Mouse (Mus musculus) neutrophil, adult 65 days (primary cell): ENCODE results near the gene 5430419D17Rik. TPM values are rescaled to one million over a fixed set of nuclear protein-coding genes. Genes with fewer than 3 reads are reported as not detected.

Source experiments
- total RNA-seq: library from RNA; stranded (reverse); gene quantifications from 2 replicates; pipeline ENCODE4 v1.2.4, GENCODE M21; 2023

The 5430419D17Rik gene
- not detected in 2 replicates for total RNA-seq

GRCm38 (mm10) chr7:131174121-131174520, at the start of gene 5430419D17Rik:
Gene 5430419D17Rik (plus strand): TSS chr7:131174402.

GRCm38 (mm10) chr7:131146214-131146613, 28.0 kb upstream of the 5430419D17Rik start, which contains the start of gene 4933402N03Rik:
Gene 4933402N03Rik (minus strand): TSS chr7:131146314.

GRCm38 (mm10) chr7:131322192-131322591, 148.0 kb downstream of the 5430419D17Rik start, which contains the start of gene Cuzd1:
Gene Cuzd1 (minus strand): TSS chr7:131322292.

GRCm38 (mm10) chr7:131329416-131329815, 155.2 kb downstream of the 5430419D17Rik start, which contains the start of gene Fam24b:
Gene Fam24b (minus strand): TSS chr7:131329516.

DNA sequence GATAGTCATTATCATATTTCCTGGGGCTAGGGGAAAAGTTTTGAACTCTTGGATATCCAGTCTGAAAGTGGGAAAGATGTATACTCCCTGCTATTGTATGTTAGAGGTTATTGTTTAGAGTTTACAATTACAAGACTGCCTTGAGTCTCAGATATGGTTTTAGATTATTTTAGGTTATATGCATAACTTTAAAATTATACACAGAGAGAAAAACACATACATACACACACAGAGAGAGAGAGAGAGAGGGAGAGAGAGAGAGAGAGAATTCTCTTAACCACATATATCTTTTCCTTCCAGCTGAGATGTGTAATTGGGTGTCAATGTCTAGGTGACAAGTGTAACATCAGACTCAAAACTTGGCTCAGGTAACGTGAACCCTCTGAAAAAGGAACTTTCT, 159.4 kb downstream of the 5430419D17Rik start, which contains the start of gene Fam24a:
TSS of gene Fam24a (plus strand) at position 301 of the 400 bp plus-strand sequence.

Other genes starting within 250 kb of the 5430419D17Rik start
- 0.22 TPM in 1 of 2 replicates, not detected in the other for gene Htra1, start 238.3 kb upstream of the 5430419D17Rik start, total RNA-seq
- gene Dmbt1, start 142.3 kb upstream of the 5430419D17Rik start, total RNA-seq, result not detected in 2 replicates
- gene 4933402N03Rik, start 28.1 kb upstream of the 5430419D17Rik start, total RNA-seq, result not detected in 2 replicates
- not detected in 2 replicates for gene Cuzd1, start 147.9 kb downstream of the 5430419D17Rik start, total RNA-seq
- not detected in 2 replicates for gene Fam24b, start 155.1 kb downstream of the 5430419D17Rik start, total RNA-seq
- gene Fam24a, start 159.5 kb downstream of the 5430419D17Rik start, total RNA-seq, result not detected in 2 replicates
- 8.1 and 10.0 TPM in 2 replicates for gene 2310057M21Rik, start 188.4 kb downstream of the 5430419D17Rik start, total RNA-seq
- 1.7 and 4.5 TPM in 2 replicates for gene Pstk, start 196.7 kb downstream of the 5430419D17Rik start, total RNA-seq
- gene Ikzf5, start 236.1 kb downstream of the 5430419D17Rik start, total RNA-seq, result 51.9 and 62.8 TPM in 2 replicates
- gene Acadsb, start 236.2 kb downstream of the 5430419D17Rik start, total RNA-seq, result 26.5 and 28.9 TPM in 2 replicates